Mouse (Mus musculus) erythroblast, embryonic 14.5 days (primary cell): ENCODE data around the gene Ldlrad3. TPM values are rescaled to one million over a fixed set of nuclear protein-coding genes. Genes with fewer than 3 reads are reported as not detected.

Experiments used
- H3K27me3 ChIP-seq: 2 replicates; pipeline ENCODE4 v1.6.1; 2012; ENCODE audit warnings: inconsistent platforms; ENCODE audit not compliant: control insufficient read depth
- H3K36me3 ChIP-seq: 2 replicates; pipeline ENCODE4 v1.6.1; 2012; ENCODE audit warnings: mild to moderate bottlenecking, inconsistent platforms; ENCODE audit not compliant: control insufficient read depth
- H3K4me1 ChIP-seq: 2 replicates; pipeline ENCODE4 v1.6.1; 2012; ENCODE audit warnings: inconsistent platforms; ENCODE audit not compliant: control insufficient read depth
- H3K4me3 ChIP-seq: replicated peaks from 2 replicates; pipeline ENCODE3; 2012; ENCODE audit warnings: moderate library complexity, mild to moderate bottlenecking, inconsistent platforms
- H3K9me3 ChIP-seq: 2 replicates; pipeline ENCODE4 v1.6.1; 2012; ENCODE audit warnings: low read length, inconsistent platforms, mixed read lengths; ENCODE audit not compliant: control insufficient read depth
- GATA1 ChIP-seq: IDR thresholded peaks from 2 replicates; pipeline ENCODE4 v1.6.1; 2012; ENCODE audit warnings: low read length, inconsistent platforms, mixed read lengths
- TAL1 ChIP-seq: IDR thresholded peaks from 3 replicates; pipeline ENCODE4 v1.6.1; 2012; ENCODE audit warnings: low read length, inconsistent platforms, mixed read lengths
- polyA plus RNA-seq: library from polyadenylated mRNA; stranded (reverse); fragments of >175 nt; gene quantifications from 2 replicates; pipeline ENCODE4 v1.2.3, GENCODE M21; 2012

Ldlrad3 gene
- polyA plus RNA-seq, 1 experiment, result not detected

GRCm38 (mm10) chr2:102011311-102011975, 174.7 kb downstream of the Ldlrad3 start:
- Histone ChIP-seq H3K9me3 (no peaks in the 10 kb centered on the region), H3K4me3 (no peak overlapping the region), H3K4me1 (no peaks in the 10 kb centered on the region), H3K27me3 (no peaks in the 10 kb centered on the region), H3K36me3 (no peaks in the 10 kb centered on the region)
- no peak for TF ChIP-seq GATA1
- TF ChIP-seq TAL1, result no peak

- TF ChIP-seq GATA1, result no peak
- no peak for TF ChIP-seq TAL1
- Histone ChIP-seq H3K36me3 (no peaks in the 10 kb centered on the region), H3K9me3 (no peaks in the 10 kb centered on the region), H3K4me3 (no peak overlapping the region), H3K27me3 (no peaks in the 10 kb centered on the region), H3K4me1 (no peaks in the 10 kb centered on the region)
These were observed 176.4 kb downstream of the Ldlrad3 start for GRCm38 (mm10) chr2:102009766-102010265.

GRCm38 (mm10) chr2:102006143-102006542, 180.0 kb downstream of the Ldlrad3 start:
- no peak overlapping the region for H3K4me3 ChIP-seq
- no peaks in the 10 kb centered on the region for H3K9me3 ChIP-seq
- no peaks in the 10 kb centered on the region for H3K4me1 ChIP-seq
- H3K27me3 ChIP-seq, result no peaks in the 10 kb centered on the region
- no peak for TF ChIP-seq GATA1
- TF ChIP-seq TAL1, result no peak
- no peaks in the 10 kb centered on the region for H3K36me3 ChIP-seq

GRCm38 (mm10) chr2:102005377-102006007, 180.7 kb downstream of the Ldlrad3 start:
- no peaks in the 10 kb centered on the region for H3K4me1 ChIP-seq
- no peaks in the 10 kb centered on the region for H3K27me3 ChIP-seq
- H3K36me3 ChIP-seq, result no peaks in the 10 kb centered on the region
- no peaks in the 10 kb centered on the region for H3K9me3 ChIP-seq
- TF ChIP-seq TAL1 (no peak), GATA1 (no peak)
- no peak overlapping the region for H3K4me3 ChIP-seq

GRCm38 (mm10) chr2:102003776-102004264, 182.4 kb downstream of the Ldlrad3 start:
- no peaks in the 10 kb centered on the region for H3K27me3 ChIP-seq
- H3K4me3 ChIP-seq, result no peak overlapping the region
- no peaks in the 10 kb centered on the region for H3K9me3 ChIP-seq
- no peaks in the 10 kb centered on the region for H3K36me3 ChIP-seq
- TF ChIP-seq GATA1, result no peak
- TF ChIP-seq TAL1, result no peak
- H3K4me1 ChIP-seq, result no peaks in the 10 kb centered on the region

- no peak for TF ChIP-seq TAL1
- no peak for TF ChIP-seq GATA1
- no peaks in the 10 kb centered on the region for H3K9me3 ChIP-seq
- H3K36me3 ChIP-seq, result no peaks in the 10 kb centered on the region
These were observed 183.0 kb downstream of the Ldlrad3 start for GRCm38 (mm10) chr2:102002974-102003775.

GRCm38 (mm10) chr2:102002408-102002973, 183.7 kb downstream of the Ldlrad3 start:
- no peak for TF ChIP-seq TAL1
- Histone ChIP-seq H3K36me3 (no peaks in the 10 kb centered on the region), H3K4me3 (no peak overlapping the region), H3K27me3 (no peaks in the 10 kb centered on the region), H3K9me3 (no peaks in the 10 kb centered on the region), H3K4me1 (no peaks in the 10 kb centered on the region)

More at GRCm38 (mm10) chr2:102002974-102003775, 183.0 kb downstream of the Ldlrad3 start:
- Histone ChIP-seq H3K4me3 (no peak overlapping the region), H3K4me1 (no peaks in the 10 kb centered on the region), H3K27me3 (no peaks in the 10 kb centered on the region)

- H3K27me3 ChIP-seq, result no peaks in the 10 kb centered on the region
- H3K4me3 ChIP-seq, result no peak overlapping the region
- TF ChIP-seq TAL1 (no peak), GATA1 (no peak)
These were observed 184.5 kb downstream of the Ldlrad3 start for GRCm38 (mm10) chr2:102001661-102002060.

More at GRCm38 (mm10) chr2:102001661-102002060, 184.5 kb downstream of the Ldlrad3 start:
- Histone ChIP-seq H3K4me1 (no peaks in the 10 kb centered on the region), H3K36me3 (no peaks in the 10 kb centered on the region), H3K9me3 (no peaks in the 10 kb centered on the region)
